In the genomic region with DNA sequence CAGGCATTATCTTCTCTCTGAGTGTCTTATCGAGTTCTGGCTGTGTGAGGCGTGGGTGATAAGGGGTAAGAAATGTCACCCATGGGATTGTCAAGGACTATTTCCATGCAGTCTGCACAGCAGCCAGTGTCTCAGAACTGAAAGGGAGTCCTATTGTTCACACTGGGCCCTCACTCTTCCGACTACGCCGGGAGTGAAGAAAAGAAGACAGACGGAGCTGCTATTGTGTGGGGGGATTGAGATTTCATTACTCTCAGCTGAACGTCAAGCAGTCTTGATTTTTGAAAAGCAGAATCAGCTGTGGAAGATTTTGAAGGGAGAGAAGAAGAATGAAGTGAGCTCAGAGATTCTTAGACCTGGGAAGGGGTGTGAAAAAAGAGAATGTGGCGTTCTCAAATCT, we compare ENCODE assay signal across 10 mouse cellular contexts.
DNase-seq lines count a peak whose midpoint lies in the region; ATAC-seq and TF ChIP-seq lines count a peak whose summit lies in the region.
"Had no signal": no experiment of that assay in that cellular context is flagged by ENCODE, and none has a peak within 500 bp of the region (broad histone marks: within the 10 kb centered on the region; RNA-seq: fewer than 3 reads in every experiment).

No protein-coding gene starts in this region.

- H3K4me1 ChIP-seq in heart, embryonic 13.5 days: peaks cover 68% of the 10 kb centered on the region
- peaks cover 20% of the 10 kb centered on the region for H3K4me1 ChIP-seq in brown adipose tissue, adult 24 weeks (ENCODE audit: control insufficient read depth, insufficient read depth, insufficient read length, low read length)
- 0 out of 2 replicates have a peak, but pooled peaks cover 3% of the 10 kb centered on the region for H3K4me1 ChIP-seq in forebrain, postnatal 0 days (ENCODE audit: insufficient read depth)
- peaks cover 26% of the 10 kb centered on the region for H3K4me1 ChIP-seq in midbrain, embryonic 14.5 days (ENCODE audit: control insufficient read depth, insufficient read depth, low read length)

- H3K9me3 ChIP-seq in heart, embryonic 13.5 days: no peaks in the 10 kb centered on the region
- H3K9me3 ChIP-seq in forebrain, postnatal 0 days (ENCODE audit: low read length): no peaks in the 10 kb centered on the region
- no peaks in the 10 kb centered on the region for H3K9me3 ChIP-seq in midbrain, embryonic 14.5 days (ENCODE audit: control insufficient read depth, low read length)

- no peaks in the 10 kb centered on the region for H3K36me3 ChIP-seq in heart, embryonic 13.5 days
- H3K36me3 ChIP-seq in forebrain, postnatal 0 days (ENCODE audit: insufficient read depth): no peaks in the 10 kb centered on the region
- H3K36me3 ChIP-seq in midbrain, embryonic 14.5 days (ENCODE audit: control insufficient read depth, insufficient read depth, low read length): no peaks in the 10 kb centered on the region

- no peak overlapping the region; the same call in 1 of the 2 replicates for H3K4me2 ChIP-seq in heart, embryonic 13.5 days
- H3K4me2 ChIP-seq in forebrain, postnatal 0 days (ENCODE audit: low read depth): no peak overlapping the region
- peak overlapping the region; percentile 11; the same call in 1 of the 2 replicates for H3K4me2 ChIP-seq in midbrain, embryonic 14.5 days (ENCODE audit: low read length)
- H3K4me2 ChIP-seq: liver, embryonic 11.5 days had no signal

- H3K9ac ChIP-seq in heart, embryonic 13.5 days: peak overlapping the region; percentile 47; the same call in 1 of the 2 replicates
- no peak overlapping the region for H3K9ac ChIP-seq in forebrain, postnatal 0 days
- H3K9ac ChIP-seq in midbrain, embryonic 14.5 days (replicated peaks; ENCODE audit: low read length): no peak overlapping the region; the same call in 1 of the 2 replicates

- H3K27me3 ChIP-seq in heart, embryonic 13.5 days (replicated peaks): no peaks in the 10 kb centered on the region
- H3K27me3 ChIP-seq in forebrain, postnatal 0 days (ENCODE audit: insufficient read depth, low read length): no peaks in the 10 kb centered on the region
- no peaks in the 10 kb centered on the region for H3K27me3 ChIP-seq in midbrain, embryonic 14.5 days (ENCODE audit: control insufficient read depth, insufficient read depth, low read length)

- DNase-seq in heart, postnatal 25 days (ENCODE audit: low spot score): no peak
- peak; percentile 55 for DNase-seq in forebrain, postnatal 0 days
- peak; percentile 59 for DNase-seq in midbrain, embryonic 14.5 days
- DNase-seq in ovary, postnatal 10 days (ENCODE audit: low spot score): no peak
- no peak for DNase-seq in urinary bladder, postnatal 14 days (ENCODE audit: low spot score)
- no peak for DNase-seq in adrenal gland, postnatal 25 days
- DNase-seq: kidney, adult 11 months had no signal

- no peak overlapping the region for H3K4me3 ChIP-seq in heart, embryonic 13.5 days
- no peak overlapping the region for H3K4me3 ChIP-seq in brown adipose tissue, adult 24 weeks (ENCODE audit: insufficient read depth, low read depth, low read length)
- H3K4me3 ChIP-seq in forebrain, postnatal 0 days (ENCODE audit: low read depth, low read length): no peak overlapping the region
- H3K4me3 ChIP-seq in midbrain, embryonic 14.5 days (replicated peaks; ENCODE audit: low read depth, low read length): no peak overlapping the region

- WGBS in heart, embryonic 13.5 days: 32% methylated on average over 8 of the region's 8 CpGs
- WGBS in forebrain, postnatal 0 days: 19% methylated on average over 8 of the region's 8 CpGs
- 3% methylated on average over 8 of the region's 8 CpGs for WGBS in midbrain, embryonic 14.5 days

- no peak for TF ChIP-seq CTCF in forebrain, postnatal 0 days (IDR thresholded peaks at IDR 0.05; ENCODE audit: low read depth)

- ATAC-seq in heart, embryonic 13.5 days (ENCODE audit: extremely low read depth, insufficient number of reproducible peaks, low FRiP score, low TSS enrichment): no peak
- peak; percentile 76 for ATAC-seq in forebrain, postnatal 0 days
- peak; percentile 37; the same call in 1 of the 2 replicates for ATAC-seq in midbrain, embryonic 14.5 days (ENCODE audit: low FRiP score, low TSS enrichment)

- H3K27ac ChIP-seq in heart, embryonic 13.5 days (replicated peaks): peak overlapping the region; percentile 87
- 0 out of 2 replicates have a peak overlapping the region, but pooled peaks have one; percentile 28 for H3K27ac ChIP-seq in brown adipose tissue, adult 24 weeks (replicated peaks; ENCODE audit: low read depth, low read length)
- H3K27ac ChIP-seq in forebrain, postnatal 0 days (ENCODE audit: low read depth, low read length): peak overlapping the region; percentile 22
- H3K27ac ChIP-seq in midbrain, embryonic 14.5 days (replicated peaks; ENCODE audit: low read depth, low read length): peak overlapping the region; percentile 60

- intact Hi-C loops in heart, postnatal 25 days (cut with DNase I): loop anchor here (10.0 kb wide), 1 partner anchor 541 kb away; no protein-coding TSS in a partner anchor

Comparison
In these comparisons a context has a peak if more than half of its experiments do, and no peak if none do; other contexts are left out.
1. H3K27ac ChIP-seq: peak in every context shown above with its lines; median percentile 87 in heart, embryonic 13.5 days; 60 in midbrain, embryonic 14.5 days; 28 in brown adipose tissue, adult 24 weeks; 22 in forebrain, postnatal 0 days.
2. DNase-seq: peak in forebrain, postnatal 0 days (single experiment) and midbrain, embryonic 14.5 days (single experiment); none in heart, postnatal 25 days (single experiment), ovary, postnatal 10 days (single experiment), urinary bladder, postnatal 14 days (single experiment) and adrenal gland, postnatal 25 days (single experiment).